Mouse (Mus musculus) liver, embryonic 14.5 days (tissue): Measurements from ENCODE around the gene Tcte1. TPM values are rescaled to one million over a fixed set of nuclear protein-coding genes. Genes with fewer than 3 reads are reported as not detected.
A peak's percentile ranks its signal among the peaks of the same experiment; 100 is the strongest.

Experiments
- ATAC-seq: fragments of 200-750 bp; cut with Nextera tagmentation; 2 replicates; pipeline ENCODE4 v1.8.0; 2017; ENCODE audit warnings: moderate number of reproducible peaks, mild to moderate bottlenecking, moderate library complexity; ENCODE audit not compliant: insufficient read depth
- DNase-seq, 3 experiments: peaks; one replicate each; pipeline ENCODE4 v3.0.0-alpha.2; 2012 to 2013; ENCODE audit warnings: low read depth in 3 of 3, low spot score in 3 of 3
- H3K27ac ChIP-seq: fragments of 300-500 bp; sonication (generic); 2 replicates; pipeline ENCODE4 v1.5.1; 2014; ENCODE audit warnings: moderate library complexity, mild to moderate bottlenecking, control low read depth, inconsistent platforms
- H3K27me3 ChIP-seq: fragments of 300-500 bp; sonication (generic); 2 replicates; pipeline ENCODE4 v1.6.1; 2014; ENCODE audit warnings: mild to moderate bottlenecking, low read length, moderate library complexity; ENCODE audit not compliant: control insufficient read depth, insufficient read depth
- H3K36me3 ChIP-seq: fragments of 300-500 bp; sonication (generic); replicated peaks from 2 replicates; pipeline ENCODE4 v1.6.1; 2014; ENCODE audit warnings: low read depth; ENCODE audit not compliant: control insufficient read depth, insufficient read depth
- H3K4me1 ChIP-seq, 2 experiments: fragments of 200-500 bp in 1 of 2; fragments of 300-500 bp in 1 of 2; sonication (generic) in 1 of 2; replicated peaks; 2 replicates each; pipeline ENCODE4 v1.6.1; 2012 to 2014; ENCODE audit warnings: antibody characterized with exemption in 1 of 2, inconsistent platforms in 1 of 2, low read length in 1 of 2; ENCODE audit not compliant: control insufficient read depth in 2 of 2, insufficient read depth in 2 of 2
- H3K4me2 ChIP-seq: fragments of 300-500 bp; sonication (generic); 2 replicates; pipeline ENCODE4 v1.6.1; 2014; ENCODE audit warnings: low read depth, mild to moderate bottlenecking, control low read depth, moderate library complexity
- H3K4me3 ChIP-seq, 2 experiments: fragments of 200-500 bp in 1 of 2; fragments of 300-500 bp in 1 of 2; sonication (generic) in 1 of 2; 2 replicates each; pipeline ENCODE4 v1.5.1; 2012 to 2014; ENCODE audit warnings: low read depth in 2 of 2, low read length in 2 of 2, mild to moderate bottlenecking in 2 of 2, control low read depth in 1 of 2, inconsistent platforms in 1 of 2, moderate library complexity in 1 of 2; ENCODE audit not compliant: insufficient read depth in 1 of 2
- H3K9ac ChIP-seq: fragments of 300-500 bp; sonication (generic); replicated peaks from 2 replicates; pipeline ENCODE4 v1.6.1; 2014; ENCODE audit warnings: mild to moderate bottlenecking, control low read depth, moderate library complexity
- H3K9me3 ChIP-seq: fragments of 300-500 bp; sonication (generic); 2 replicates; pipeline ENCODE4 v1.6.1; 2016; ENCODE audit warnings: low read length, mixed read lengths; ENCODE audit not compliant: control insufficient read depth
- CTCF ChIP-seq: IDR thresholded peaks from 2 replicates; pipeline ENCODE4 v1.5.1; 2016; ENCODE audit warnings: antibody characterized with exemption, low read depth, control low read depth
- EP300 ChIP-seq: IDR thresholded peaks from 2 replicates; pipeline ENCODE4 v1.6.1; 2016; ENCODE audit warnings: antibody characterized with exemption, low read depth
- WGBS: fragments of 180-500 bp; shearing (Covaris S2); extraction: QIAGEN DNeasy Blood & Tissue Kit; methylation state at CpG from one replicate; pipeline ENCODE4 v1.1.7; 2014; ENCODE audit not compliant: insufficient replicate concordance; 5-methylcytosine and 5-hydroxymethylcytosine counted together
- polyA plus RNA-seq, 2 experiments: library from polyadenylated mRNA; depleted of rRNA in 1 of 2; stranded (reverse) in 1 of 2; unstranded in 1 of 2; fragments of >200 nt; fragmentation: Nextera tagmentation in 1 of 2; extraction: Ambion mirVana in 1 of 2; gene quantifications; 2 replicates each; pipeline versions ENCODE4 v1.2.1 to v1.2.3; 2012 to 2014

The Tcte1 gene
- polyA plus RNA-seq, 2 experiments: not detected

DNA sequence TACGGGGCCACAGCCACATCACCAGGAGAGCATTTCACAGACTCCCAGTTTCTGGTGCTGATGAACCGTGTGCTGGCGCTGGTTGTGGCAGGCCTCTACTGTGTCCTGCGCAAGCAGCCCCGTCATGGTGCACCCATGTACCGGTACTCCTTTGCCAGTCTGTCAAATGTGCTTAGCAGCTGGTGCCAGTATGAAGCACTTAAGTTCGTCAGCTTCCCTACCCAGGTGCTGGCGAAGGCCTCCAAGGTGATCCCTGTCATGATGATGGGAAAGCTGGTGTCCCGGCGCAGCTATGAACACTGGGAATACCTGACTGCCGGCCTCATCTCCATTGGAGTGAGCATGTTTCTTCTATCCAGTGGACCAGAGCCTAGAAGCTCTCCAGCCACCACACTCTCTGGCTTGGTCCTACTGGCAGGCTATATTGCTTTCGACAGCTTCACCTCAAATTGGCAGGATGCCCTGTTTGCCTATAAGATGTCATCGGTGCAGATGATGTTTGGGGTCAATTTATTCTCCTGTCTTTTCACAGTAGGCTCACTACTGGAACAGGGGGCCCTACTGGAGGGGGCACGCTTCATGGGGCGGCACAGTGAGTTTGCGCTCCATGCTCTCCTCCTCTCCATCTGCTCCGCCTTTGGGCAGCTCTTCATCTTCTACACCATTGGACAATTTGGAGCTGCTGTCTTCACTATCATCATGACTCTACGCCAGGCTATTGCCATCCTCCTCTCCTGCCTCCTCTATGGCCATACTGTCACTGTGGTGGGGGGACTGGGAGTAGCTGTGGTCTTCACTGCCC lies 43.3 kb downstream of the Tcte1 start:
- peak; percentile 16; the same call in 1 of the 2 replicates for ATAC-seq
- no peak overlapping the region for H3K9ac ChIP-seq
- no peak overlapping the region for H3K27ac ChIP-seq

DNA sequence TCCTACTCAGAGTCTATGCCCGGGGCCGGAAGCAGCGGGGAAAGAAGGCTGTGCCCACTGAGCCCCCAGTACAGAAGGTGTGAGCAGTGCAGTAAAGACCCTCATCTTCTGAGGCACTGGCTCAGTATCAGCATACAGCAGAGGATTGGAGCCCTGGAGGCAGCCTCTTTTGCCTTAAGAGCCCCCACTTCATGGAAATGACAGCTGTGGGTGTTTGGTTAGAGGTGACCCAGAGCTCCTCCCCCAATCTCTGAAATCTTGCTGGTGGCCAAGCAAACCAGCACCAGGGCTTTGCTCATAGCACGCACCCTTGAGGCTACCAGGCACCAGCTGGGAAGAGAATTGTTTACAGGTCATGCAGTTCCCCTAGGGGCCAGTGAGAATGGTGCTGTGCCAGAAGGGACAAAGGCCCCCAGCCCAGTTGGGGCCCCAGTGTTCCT lies 43.9 kb downstream of the Tcte1 start:
- DNase-seq (no peak), ATAC-seq (peak; percentile 17; the same call in 1 of the 2 replicates)
- H3K9ac ChIP-seq: no peak overlapping the region
- H3K4me2 ChIP-seq: no peak overlapping the region
- 34% methylated on average over 4 of the region's 4 CpGs for WGBS
- H3K9me3 ChIP-seq: no peaks in the 10 kb centered on the region
- no peak for TF ChIP-seq EP300
- no peak for TF ChIP-seq CTCF
- H3K4me1 ChIP-seq: peaks cover 3 to 4% of the 10 kb centered on the region in 2 experiments; a peak in 3 of 4 replicates
- no peaks in the 10 kb centered on the region for H3K27me3 ChIP-seq
- no peak overlapping the region for H3K27ac ChIP-seq
- H3K36me3 ChIP-seq: peaks cover 50% of the 10 kb centered on the region
- no peak overlapping the region for H3K4me3 ChIP-seq

More for the DNA sequence above, 43.3 kb downstream of the Tcte1 start:
- Histone ChIP-seq H3K27me3 (no peaks in the 10 kb centered on the region), H3K4me3 (no peak overlapping the region), H3K4me2 (no peak overlapping the region), H3K9me3 (no peaks in the 10 kb centered on the region), H3K4me1 (peaks cover 3 to 4% of the 10 kb centered on the region in 2 experiments; a peak in 3 of 4 replicates), H3K36me3 (peaks cover 45% of the 10 kb centered on the region)
- WGBS: 59% methylated on average over 18 of the region's 18 CpGs
- TF ChIP-seq EP300: no peak
- no peak for TF ChIP-seq CTCF
- DNase-seq: no peak

DNA sequence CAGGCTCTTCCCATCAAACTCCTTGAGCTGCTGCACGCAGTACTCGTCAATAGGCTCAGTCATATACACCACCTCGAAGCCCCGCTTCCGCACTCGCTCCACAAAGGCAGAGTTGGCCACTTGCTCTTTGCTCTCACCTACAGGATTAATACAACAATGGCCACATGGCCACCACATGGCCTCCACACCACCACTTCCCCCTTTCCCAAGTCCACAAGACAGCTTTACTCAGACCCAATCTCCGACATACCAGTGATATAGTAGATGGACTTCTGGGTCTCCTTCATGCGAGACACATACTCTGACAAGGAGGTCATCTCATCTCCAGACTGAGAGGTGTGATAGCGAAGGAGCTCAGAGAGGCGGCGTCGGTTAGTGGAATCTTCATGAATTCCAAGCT lies 45.8 kb downstream of the Tcte1 start:
- TF ChIP-seq EP300 (no peak), CTCF (no peak)
- 83% methylated on average over 12 of the region's 12 CpGs for WGBS
- H3K9me3 ChIP-seq: no peaks in the 10 kb centered on the region
- no peak for ATAC-seq
- no peak overlapping the region for H3K4me2 ChIP-seq
- H3K27ac ChIP-seq: no peak overlapping the region
- no peak for DNase-seq
- no peak overlapping the region for H3K4me3 ChIP-seq
- H3K4me1 ChIP-seq: peaks cover 3 to 4% of the 10 kb centered on the region in 2 experiments; a peak in 3 of 4 replicates
- peaks cover 50% of the 10 kb centered on the region for H3K36me3 ChIP-seq
- H3K9ac ChIP-seq: no peak overlapping the region
- no peaks in the 10 kb centered on the region for H3K27me3 ChIP-seq

DNA sequence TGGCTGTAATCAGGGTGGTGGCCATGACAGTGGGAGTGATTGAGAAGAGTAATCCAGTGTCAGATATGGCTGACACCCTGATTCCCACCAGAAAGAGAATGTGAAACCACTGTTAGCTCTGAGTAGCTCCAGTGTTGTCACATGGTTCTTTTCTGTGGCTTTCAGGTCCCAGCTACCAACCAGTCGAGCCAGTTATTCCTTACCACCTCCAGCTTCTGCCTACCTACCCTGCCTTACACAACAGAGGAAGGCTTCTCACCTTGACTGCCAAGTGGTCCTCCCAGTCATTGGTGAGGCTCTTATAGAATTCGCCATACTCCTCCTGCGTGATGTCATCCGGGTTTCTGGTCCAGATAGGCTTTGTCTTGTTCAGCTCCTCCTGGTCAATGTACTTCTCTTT lies 46.8 kb downstream of the Tcte1 start:
- Histone ChIP-seq H3K9me3 (no peaks in the 10 kb centered on the region), H3K27ac (no peak overlapping the region), H3K27me3 (no peaks in the 10 kb centered on the region), H3K4me1 (peaks cover 6 to 7% of the 10 kb centered on the region in 2 experiments), H3K36me3 (peaks cover 50% of the 10 kb centered on the region), H3K9ac (no peak overlapping the region), H3K4me2 (no peak overlapping the region), H3K4me3 (no peak overlapping the region)
- DNase-seq: no peak
- TF ChIP-seq CTCF (no peak), EP300 (no peak)
- 78% methylated on average over 4 of the region's 4 CpGs for WGBS
- no peak for ATAC-seq
